10 mouse cellular contexts compared by ENCODE assay signal in genomic region chr13:55058042-55058441, GRCm38 (mm10). TPM values are rescaled to one million over a fixed set of nuclear protein-coding genes. Genes with fewer than 3 reads are reported as not detected.
DNase-seq lines count a peak whose midpoint lies in the region; ATAC-seq and TF ChIP-seq lines count a peak whose summit lies in the region.
"Had no signal": no experiment of that assay in that cellular context is flagged by ENCODE, and none has a peak within 500 bp of the region (broad histone marks: within the 10 kb centered on the region; RNA-seq: fewer than 3 reads in every experiment).

No protein-coding gene starts in this region.

- TF ChIP-seq POLR2A in MEL (IDR thresholded peaks at IDR 0.05; ENCODE audit: control insufficient read depth in 1 of 2, insufficient read depth in 1 of 2, low read depth in 1 of 2, low read length in 2 of 2, poor library complexity in 1 of 2) = no peak

- no peak for TF ChIP-seq EP300 in MEL (IDR thresholded peaks at IDR 0.05; ENCODE audit: low read depth in 1 of 2, low read length in 2 of 2)
- TF ChIP-seq EP300 in lung, postnatal 0 days (IDR thresholded peaks at IDR 0.05) = no peak

- no peaks in the 10 kb centered on the region for H3K4me1 ChIP-seq in MEL (ENCODE audit: control insufficient read depth in 1 of 2, insufficient read depth in 2 of 2, low read length in 2 of 2)
- no peaks in the 10 kb centered on the region for H3K4me1 ChIP-seq in lung, postnatal 0 days (ENCODE audit: insufficient read depth, low read depth, low read length)
- no peaks in the 10 kb centered on the region for H3K4me1 ChIP-seq in forebrain, embryonic 15.5 days
- H3K4me1 ChIP-seq: liver, embryonic 13.5 days had no signal

- no peak overlapping the region for H3K27ac ChIP-seq in left cerebral cortex, adult 2 months
- no peak overlapping the region for H3K27ac ChIP-seq in MEL (ENCODE audit: control insufficient read depth, low read depth, low read length)
- H3K27ac ChIP-seq in lung, postnatal 0 days (ENCODE audit: low read length) = no peak overlapping the region
- no peak overlapping the region for H3K27ac ChIP-seq in forebrain, embryonic 15.5 days (replicated peaks)
- H3K27ac ChIP-seq: liver, embryonic 13.5 days had no signal

- H3K9ac ChIP-seq in MEL (ENCODE audit: control insufficient read depth, low read depth, low read length, poor library complexity, severe bottlenecking) = no peak overlapping the region
- no peak overlapping the region for H3K9ac ChIP-seq in lung, postnatal 0 days (replicated peaks; ENCODE audit: low read depth)
- no peak overlapping the region for H3K9ac ChIP-seq in forebrain, embryonic 15.5 days (replicated peaks)
- H3K9ac ChIP-seq: liver, embryonic 13.5 days had no signal

- no peak overlapping the region for H3K4me2 ChIP-seq in lung, postnatal 0 days (replicated peaks; ENCODE audit: low read depth, low read length)
- no peak overlapping the region for H3K4me2 ChIP-seq in forebrain, embryonic 15.5 days (replicated peaks)
- H3K4me2 ChIP-seq: liver, embryonic 13.5 days had no signal

- H3K4me3 ChIP-seq in left cerebral cortex, adult 2 months = no peak overlapping the region
- no peak overlapping the region for H3K4me3 ChIP-seq in MEL (ENCODE audit: control insufficient read depth in 1 of 2, insufficient read depth in 1 of 2, low read depth in 2 of 2, low read length in 2 of 2)
- H3K4me3 ChIP-seq in lung, postnatal 0 days (ENCODE audit: low read depth, low read length) = no peak overlapping the region
- no peak overlapping the region for H3K4me3 ChIP-seq in forebrain, embryonic 15.5 days
- H3K4me3 ChIP-seq: erythroblast, embryonic 14.5 days; liver, embryonic 13.5 days had no signal

- WGBS in lung, postnatal 0 days = 97% methylated on average over 2 of the region's 2 CpGs
- WGBS in forebrain, embryonic 15.5 days = 96% methylated on average over 2 of the region's 2 CpGs

- intact Hi-C loops in left cerebral cortex, adult 2 months (cut with DNase I) = no loop called here
- intact Hi-C loops in left cerebral cortex, postnatal 10 days (cut with DNase I) = no loop called here

- no peaks in the 10 kb centered on the region for H3K9me3 ChIP-seq in MEL (replicated peaks; ENCODE audit: insufficient read depth, low read length)
- no peaks in the 10 kb centered on the region for H3K9me3 ChIP-seq in lung, postnatal 0 days (ENCODE audit: low read length)
- H3K9me3 ChIP-seq in forebrain, embryonic 15.5 days = no peaks in the 10 kb centered on the region
- H3K9me3 ChIP-seq: liver, embryonic 13.5 days had no signal

- DNase-seq in left cerebral cortex, adult 2 months (ENCODE audit: extremely low spot score in 1 of 2, low spot score in 2 of 2) = no peak
- DNase-seq in left cerebral cortex, postnatal 10 days (ENCODE audit: extremely low spot score in 1 of 2, low spot score in 2 of 2) = no peak
- peak; percentile 56 for DNase-seq in MEL (ENCODE audit: low read depth, low spot score)
- peak; percentile 12 for DNase-seq in c-Kit-positive CD71-positive TER-119-positive erythroid progenitor cells, embryonic 14.5 days (ENCODE audit: low spot score)
- no peak for DNase-seq in lung, postnatal 0 days (ENCODE audit: low spot score)
- DNase-seq in ovary, postnatal 10 days (ENCODE audit: low spot score) = no peak
- DNase-seq: liver, embryonic 13.5 days had no signal

- no peaks in the 10 kb centered on the region for H3K79me2 ChIP-seq in MEL (ENCODE audit: control insufficient read depth, insufficient read depth, low read length, poor library complexity)

- no peaks in the 10 kb centered on the region for H3K27me3 ChIP-seq in MEL (ENCODE audit: control insufficient read depth in 1 of 2, insufficient read depth in 2 of 2, low read length in 2 of 2)
- H3K27me3 ChIP-seq in lung, postnatal 0 days (replicated peaks; ENCODE audit: insufficient read depth, low read length) = no peaks in the 10 kb centered on the region
- no peaks in the 10 kb centered on the region for H3K27me3 ChIP-seq in forebrain, embryonic 15.5 days
- H3K27me3 ChIP-seq: liver, embryonic 13.5 days had no signal

- peak; percentile 24 for TF ChIP-seq RAD21 in MEL (IDR thresholded peaks at IDR 0.05; ENCODE audit: low read depth, low read length)

- peaks cover 0 to 21% of the 10 kb centered on the region in 2 experiments; a peak in 2 of 4 replicates for H3K36me3 ChIP-seq in MEL (ENCODE audit: control insufficient read depth in 1 of 2, insufficient read depth in 2 of 2, low read length in 2 of 2)
- H3K36me3 ChIP-seq in lung, postnatal 0 days (ENCODE audit: insufficient read depth, low read length) = 0 out of 2 replicates have a peak, but pooled peaks cover 4% of the 10 kb centered on the region
- peaks cover 6% of the 10 kb centered on the region for H3K36me3 ChIP-seq in forebrain, embryonic 15.5 days

- TF ChIP-seq CTCF in left cerebral cortex, adult 2 months (IDR thresholded peaks at IDR 0.05) = peak; percentile 43
- TF ChIP-seq CTCF in MEL (IDR thresholded peaks at IDR 0.05 in 2 of 3, conservative IDR thresholded peaks at IDR 0.05 in 1 of 3; ENCODE audit: control insufficient read depth in 1 of 3, insufficient read depth in 1 of 3, low read depth in 2 of 3, low read length in 3 of 3, poor library complexity in 1 of 3, severe bottlenecking in 1 of 3) = peak; percentile 58 to 89 (median 62)
- TF ChIP-seq CTCF in lung, postnatal 0 days (IDR thresholded peaks at IDR 0.05) = peak; percentile 64

- ATAC-seq in lung, postnatal 0 days = no peak
- ATAC-seq in activated CD4-positive, CD25-positive, alpha-beta regulatory T cell, adult 4 months = no peak
- ATAC-seq in forebrain, embryonic 15.5 days (replicated peaks) = no peak

TF ChIP-seq in MEL, 35 proteins besides CTCF, POLR2A, EP300 and RAD21:
- TF ChIP-seq BHLHE40 (IDR thresholded peaks at IDR 0.05; ENCODE audit: borderline replicate concordance, low read depth, low read length) (no peak), SMC3 (IDR thresholded peaks at IDR 0.05; ENCODE audit: low read depth, low read length) (peak; percentile 45)

RNA-seq across cellular contexts. Expression of gene Hk3, which starts 36.9 kb away (rescaled TPM):
- 1 to 10 TPM; 1.2 to 1.3 TPM for total RNA-seq in left cerebral cortex, adult 2 months (2021)
- total RNA-seq in left cerebral cortex, postnatal 10 days (2021) = 1 to 10 TPM; 1.7 to 2.0 TPM
- total RNA-seq in MEL (2012; rRNA removed) = not detected in 2 replicates
- polyA plus RNA-seq in MEL (2012; ENCODE audit: insufficient read depth in 1 of 2, insufficient read length in 2 of 2, low read depth in 1 of 2, low replicate concordance in 2 of 2, missing spikeins in 1 of 2) = not detected
- 1.0 and 1.1 TPM in 2 replicates for polyA plus RNA-seq in lung, postnatal 0 days (2015; fragmentation: Nextera tagmentation; extraction: Ambion mirVana)
- under 1 TPM; 0.41 to 0.68 TPM for polyA plus RNA-seq in activated CD4-positive, CD25-positive, alpha-beta regulatory T cell, adult 4 months (2017; shearing (Covaris generic))
- 0.73 and 1.2 TPM in 2 replicates for polyA plus RNA-seq in forebrain, embryonic 15.5 days (2015; fragmentation: Nextera tagmentation; extraction: Ambion mirVana)

RNA-seq across cellular contexts. Expression of gene Uimc1, which starts 42.1 kb away (rescaled TPM):
- total RNA-seq in left cerebral cortex, adult 2 months (2021) = 10 to 100 TPM; 22.6 to 27.5 TPM
- 10 to 100 TPM; 14.9 to 15.4 TPM for total RNA-seq in left cerebral cortex, postnatal 10 days (2021)
- 124 and 143 TPM in 2 replicates for total RNA-seq in MEL (2012; rRNA removed)
- 10 to 100 TPM in 1 of 2 experiments, not detected in 1; 32.5 TPM for polyA plus RNA-seq in MEL (2012; ENCODE audit: insufficient read depth in 1 of 2, insufficient read length in 2 of 2, low read depth in 1 of 2, low replicate concordance in 2 of 2, missing spikeins in 1 of 2)
- polyA plus RNA-seq in lung, postnatal 0 days (2015; fragmentation: Nextera tagmentation; extraction: Ambion mirVana) = 21.6 and 24.3 TPM in 2 replicates
- 10 to 100 TPM; 64.8 to 89.6 TPM for polyA plus RNA-seq in activated CD4-positive, CD25-positive, alpha-beta regulatory T cell, adult 4 months (2017; shearing (Covaris generic))
- polyA plus RNA-seq in forebrain, embryonic 15.5 days (2015; fragmentation: Nextera tagmentation; extraction: Ambion mirVana) = 21.9 and 23.9 TPM in 2 replicates

RNA-seq across cellular contexts. Expression of gene Zfp346, which starts 47.1 kb away (rescaled TPM):
- 10 to 100 TPM; 37.6 to 47.8 TPM for total RNA-seq in left cerebral cortex, adult 2 months (2021)
- total RNA-seq in left cerebral cortex, postnatal 10 days (2021) = 10 to 100 TPM; 42.5 to 42.9 TPM
- total RNA-seq in MEL (2012; rRNA removed) = 15.0 and 19.5 TPM in 2 replicates
- polyA plus RNA-seq in MEL (2012; ENCODE audit: insufficient read depth in 1 of 2, insufficient read length in 2 of 2, low read depth in 1 of 2, low replicate concordance in 2 of 2, missing spikeins in 1 of 2) = 10 to 100 TPM in 1 of 2 experiments, not detected in 1; 28.8 TPM
- polyA plus RNA-seq in lung, postnatal 0 days (2015; fragmentation: Nextera tagmentation; extraction: Ambion mirVana) = 6.9 and 7.9 TPM in 2 replicates
- 10 to 100 TPM; 12.3 to 19.5 TPM for polyA plus RNA-seq in activated CD4-positive, CD25-positive, alpha-beta regulatory T cell, adult 4 months (2017; shearing (Covaris generic))
- 25.5 and 26.2 TPM in 2 replicates for polyA plus RNA-seq in forebrain, embryonic 15.5 days (2015; fragmentation: Nextera tagmentation; extraction: Ambion mirVana)

Comparison
In these comparisons a context has a peak if more than half of its experiments do, and no peak if none do; other contexts are left out.
1. DNase-seq: peak in MEL (single experiment) and c-Kit-positive CD71-positive TER-119-positive erythroid progenitor cells, embryonic 14.5 days (single experiment); none in left cerebral cortex, adult 2 months (0 of 2), left cerebral cortex, postnatal 10 days (0 of 2), lung, postnatal 0 days (single experiment) and ovary, postnatal 10 days (single experiment).
2. Peak in every context shown above with its lines, with median percentiles within 50 percentile points of each other: CTCF ChIP-seq.